Mouse (Mus musculus): ENCODE results near the gene Rhpn2.

- TF ChIP-seq POLR2A (IDR thresholded peaks at IDR 0.05; ENCODE audit: borderline replicate concordance, low read depth, low read length) (no peak), CTCF (IDR thresholded peaks at IDR 0.05; ENCODE audit: low read depth, low read length) (no peak)
Measured at GRCm38 (mm10) chr7:35371096-35371495, 37.1 kb downstream of the Rhpn2 start.

Data from bone marrow macrophage, adult 2 months (primary cell).